Mouse (Mus musculus): ENCODE results near the gene Sox13.

GRCm38 (mm10) chr1:133431133-133431532 is 7.0 kb upstream of the Sox13 start:
- no peak for TF ChIP-seq EP300 (IDR thresholded peaks at IDR 0.05; ENCODE audit: low read length)
- TF ChIP-seq CTCF (conservative IDR thresholded peaks at IDR 0.05 in 1 of 2, IDR thresholded peaks at IDR 0.05 in 1 of 2; ENCODE audit: low read depth in 2 of 2, low read length in 2 of 2): no peak
- no peak for TF ChIP-seq MAX (IDR thresholded peaks at IDR 0.05; ENCODE audit: low read length)
- no peak for TF ChIP-seq POLR2A (IDR thresholded peaks at IDR 0.05; ENCODE audit: low read depth, low read length)
- no peak for TF ChIP-seq ZNF384 (IDR thresholded peaks at IDR 0.05; ENCODE audit: low read depth, low read length)
- no peak for TF ChIP-seq MAZ (IDR thresholded peaks at IDR 0.05; ENCODE audit: low read depth, low read length)
- no peak for TF ChIP-seq RCOR1 (conservative IDR thresholded peaks at IDR 0.05; ENCODE audit: low read depth, low read length)
- no peak for TF ChIP-seq CHD2 (IDR thresholded peaks at IDR 0.05; ENCODE audit: low read length)
- TF ChIP-seq ZKSCAN1 (IDR thresholded peaks at IDR 0.05; ENCODE audit: borderline replicate concordance, low read depth, low read length): no peak
- no peak for TF ChIP-seq HCFC1 (IDR thresholded peaks at IDR 0.05; ENCODE audit: low read depth, low read length)
- TF ChIP-seq TCF12 (IDR thresholded peaks at IDR 0.05; ENCODE audit: low read depth, low read length): no peak

All from CH12.LX (cell line).